Mouse (Mus musculus) CH12.LX (cell line): ENCODE results near the gene Smim13. TPM values are rescaled to one million over a fixed set of nuclear protein-coding genes. Genes with fewer than 3 reads are reported as not detected.

Source experiments
- DNase-seq: peaks from one replicate; pipeline ENCODE4 v3.0.0-alpha.2; 2013; ENCODE audit errors: extremely low read depth
- H3K27ac ChIP-seq: 2 replicates; pipeline ENCODE4 v1.5.1; 2012; ENCODE audit warnings: low read depth, mild to moderate bottlenecking, control low read depth, moderate library complexity; ENCODE audit not compliant: insufficient read depth
- H3K27me3 ChIP-seq: replicated peaks from 2 replicates; pipeline ENCODE3; 2012; ENCODE audit warnings: inconsistent platforms
- H3K36me3 ChIP-seq, 2 experiments: replicated peaks in 1 of 2; 2 replicates each; pipeline versions ENCODE3 to v1.6.1; 2012; ENCODE audit warnings: inconsistent platforms in 1 of 2, low read length in 1 of 2, mild to moderate bottlenecking in 1 of 2, mixed read lengths in 1 of 2, moderate library complexity in 1 of 2; ENCODE audit not compliant: control insufficient read depth in 1 of 2, insufficient read depth in 1 of 2
- H3K4me1 ChIP-seq, 2 experiments: 2 replicates each; pipeline ENCODE4 v1.6.1; 2012; ENCODE audit warnings: inconsistent platforms in 1 of 2, moderate library complexity in 1 of 2; ENCODE audit not compliant: insufficient read depth in 2 of 2, control insufficient read depth in 1 of 2
- H3K4me2 ChIP-seq: 2 replicates; pipeline ENCODE4 v1.6.1; 2012; ENCODE audit warnings: low read depth, mild to moderate bottlenecking, control low read depth; ENCODE audit not compliant: poor library complexity, insufficient read depth, severe bottlenecking
- H3K4me3 ChIP-seq, 3 experiments: fragments of 150-350 bp in 1 of 3; sonication (generic) in 1 of 3; replicated peaks in 1 of 3; 2 replicates each; pipeline versions ENCODE3 to v1.5.1; 2011 to 2012; ENCODE audit warnings: low read depth in 2 of 3, low read length in 2 of 3, mild to moderate bottlenecking in 2 of 3, moderate library complexity in 2 of 3, control low read depth in 1 of 3, improper control_type of control experiment in 1 of 3, inconsistent platforms in 1 of 3, mixed read lengths in 1 of 3; ENCODE audit not compliant: poor library complexity in 1 of 3
- H3K79me2 ChIP-seq: replicated peaks from 2 replicates; pipeline ENCODE4 v1.6.1; 2012; ENCODE audit warnings: mild to moderate bottlenecking, moderate library complexity; ENCODE audit not compliant: control insufficient read depth, poor library complexity, insufficient read depth, severe bottlenecking; ENCODE audit errors: extremely low read depth
- H3K9ac ChIP-seq: 2 replicates; pipeline ENCODE4 v1.6.1; 2012; ENCODE audit warnings: low read depth, mild to moderate bottlenecking, control low read depth, moderate library complexity; ENCODE audit not compliant: insufficient read depth
- H3K9me3 ChIP-seq: replicated peaks from 2 replicates; pipeline ENCODE3; 2012; ENCODE audit warnings: low read length, inconsistent platforms, mixed read lengths
- BHLHE40 ChIP-seq: IDR thresholded peaks from 2 replicates; pipeline ENCODE4 v1.6.1; 2011; ENCODE audit warnings: mild to moderate bottlenecking, low read depth, low read length, improper control_type of control experiment
- CHD2 ChIP-seq: IDR thresholded peaks from 2 replicates; pipeline ENCODE4 v1.6.1; 2011; ENCODE audit warnings: low read length, improper control_type of control experiment
- CTCF ChIP-seq, 2 experiments: IDR thresholded peaks in 1 of 2; conservative IDR thresholded peaks in 1 of 2; 2 replicates each; pipeline ENCODE4 v1.5.1; 2011 to 2012; ENCODE audit warnings: low read depth in 2 of 2, low read length in 2 of 2, improper control_type of control experiment in 1 of 2, inconsistent platforms in 1 of 2, mild to moderate bottlenecking in 1 of 2, moderate library complexity in 1 of 2
- E2F4 ChIP-seq: IDR thresholded peaks from 2 replicates; pipeline ENCODE4 v1.6.1; 2011; ENCODE audit warnings: low read depth, low read length, improper control_type of control experiment; ENCODE audit not compliant: insufficient replicate concordance
- ELF1 ChIP-seq: IDR thresholded peaks from 2 replicates; pipeline ENCODE4 v1.6.1; 2014; ENCODE audit warnings: low read depth, mild to moderate bottlenecking, inconsistent platforms, low read length, improper control_type of control experiment
- EP300 ChIP-seq: IDR thresholded peaks from 2 replicates; pipeline ENCODE4 v1.6.1; 2011; ENCODE audit warnings: low read length, improper control_type of control experiment
- GABPA ChIP-seq: IDR thresholded peaks from 2 replicates; pipeline ENCODE4 v1.6.1; 2012; ENCODE audit warnings: low read depth, low read length, improper control_type of control experiment, inconsistent platforms; ENCODE audit not compliant: insufficient replicate concordance
- IRF4 ChIP-seq: IDR thresholded peaks from 2 replicates; pipeline ENCODE4 v1.6.1; 2014; ENCODE audit warnings: low read depth, mild to moderate bottlenecking, inconsistent platforms, low read length, improper control_type of control experiment
- JUND ChIP-seq: conservative IDR thresholded peaks from 2 replicates; pipeline ENCODE4 v1.6.1; 2011; ENCODE audit warnings: low read depth, low read length, improper control_type of control experiment
- MAFK ChIP-seq: IDR thresholded peaks from 2 replicates; pipeline ENCODE4 v1.6.1; 2011; ENCODE audit warnings: low read length, improper control_type of control experiment; ENCODE audit not compliant: insufficient replicate concordance
- MAX ChIP-seq: IDR thresholded peaks from 2 replicates; pipeline ENCODE4 v1.6.1; 2011; ENCODE audit warnings: low read length, improper control_type of control experiment
- MEF2A ChIP-seq: IDR thresholded peaks from 2 replicates; pipeline ENCODE4 v1.6.1; 2014; ENCODE audit warnings: low read depth, mild to moderate bottlenecking, inconsistent platforms, low read length, improper control_type of control experiment, borderline replicate concordance
- MXI1 ChIP-seq: IDR thresholded peaks from 2 replicates; pipeline ENCODE4 v1.6.1; 2011; ENCODE audit warnings: mild to moderate bottlenecking, low read depth, low read length, improper control_type of control experiment
- MYC ChIP-seq: IDR thresholded peaks from 2 replicates; pipeline ENCODE4 v1.6.1; 2011; ENCODE audit warnings: low read depth, mild to moderate bottlenecking, improper control_type of control experiment, low read length
- NRF1 ChIP-seq: IDR thresholded peaks from 2 replicates; pipeline ENCODE4 v1.6.1; 2014; ENCODE audit warnings: low read depth, mild to moderate bottlenecking, inconsistent platforms, low read length, improper control_type of control experiment, moderate library complexity
- POLR2A ChIP-seq: IDR thresholded peaks from 2 replicates; pipeline ENCODE4 v1.6.1; 2011; ENCODE audit warnings: low read depth, mild to moderate bottlenecking, improper control_type of control experiment, low read length
- POLR2AphosphoS2 ChIP-seq: IDR thresholded peaks from 2 replicates; pipeline ENCODE4 v1.6.1; 2011; ENCODE audit warnings: low read depth, low read length, improper control_type of control experiment
- RAD21 ChIP-seq: IDR thresholded peaks from 2 replicates; pipeline ENCODE4 v1.6.1; 2011; ENCODE audit warnings: low read depth, mild to moderate bottlenecking, low read length, improper control_type of control experiment, moderate library complexity
- SMC3 ChIP-seq: IDR thresholded peaks from 2 replicates; pipeline ENCODE4 v1.6.1; 2011; ENCODE audit warnings: low read depth, low read length, improper control_type of control experiment
- TBP ChIP-seq: conservative IDR thresholded peaks from 2 replicates; pipeline ENCODE4 v1.6.1; 2011; ENCODE audit warnings: low read depth, low read length, improper control_type of control experiment
- TCF12 ChIP-seq: IDR thresholded peaks from 2 replicates; pipeline ENCODE4 v1.6.1; 2014; ENCODE audit warnings: low read depth, mild to moderate bottlenecking, inconsistent platforms, low read length, improper control_type of control experiment
- UBTF ChIP-seq: IDR thresholded peaks from 2 replicates; pipeline ENCODE4 v1.6.1; 2012; ENCODE audit warnings: low read depth, mild to moderate bottlenecking, inconsistent platforms, low read length, improper control_type of control experiment, moderate library complexity
- USF2 ChIP-seq: conservative IDR thresholded peaks from 2 replicates; pipeline ENCODE4 v1.6.1; 2011; ENCODE audit warnings: low read depth, low read length, improper control_type of control experiment
- ZC3H11A ChIP-seq: IDR thresholded peaks from 2 replicates; pipeline ENCODE4 v1.6.1; 2012; ENCODE audit warnings: low read depth, mild to moderate bottlenecking, inconsistent platforms, low read length, improper control_type of control experiment
- ZKSCAN1 ChIP-seq: IDR thresholded peaks from 2 replicates; pipeline ENCODE4 v1.6.1; 2012; ENCODE audit warnings: low read depth, inconsistent platforms, low read length, improper control_type of control experiment, borderline replicate concordance
- dilution Hi-C: fragments of 300-500 bp; cut with MboI; formaldehyde crosslinking; loops from 2 replicates; pipeline ENCODE4 v1.14.3; 2020; ENCODE audit warnings: low sequenced_read_pairs; ENCODE audit not compliant: extremely low pct_unique_long_range_greater_than_20kb, extremely low pct_ligation_motif_present
- in situ Hi-C: fragments of 300-500 bp; cut with MboI; formaldehyde crosslinking; loops from 3 replicates; pipeline ENCODE4 v1.14.3; 2019; ENCODE audit warnings: low sequenced_read_pairs, low pct_ligation_motif_present, low pct_unique_long_range_greater_than_20kb, mixed read lengths
- polyA plus RNA-seq: library from polyadenylated mRNA; unstranded; fragments of >175 nt; gene quantifications from 2 replicates; pipeline ENCODE4 v1.2.1, GENCODE M21; 2012; ENCODE audit warnings: low read depth; ENCODE audit not compliant: insufficient read length
- total RNA-seq, 2 experiments: library from RNA; depleted of rRNA; stranded (reverse); fragments of 300-350 nt in 1 of 2; fragments of >200 nt in 1 of 2; gene quantifications; 2 replicates each; pipeline ENCODE4 v1.2.3; 2012 to 2014

The Smim13 gene
- total and polyA plus RNA-seq, 3 experiments = 4.4 to 13.4 (median 11.6) TPM

DNA sequence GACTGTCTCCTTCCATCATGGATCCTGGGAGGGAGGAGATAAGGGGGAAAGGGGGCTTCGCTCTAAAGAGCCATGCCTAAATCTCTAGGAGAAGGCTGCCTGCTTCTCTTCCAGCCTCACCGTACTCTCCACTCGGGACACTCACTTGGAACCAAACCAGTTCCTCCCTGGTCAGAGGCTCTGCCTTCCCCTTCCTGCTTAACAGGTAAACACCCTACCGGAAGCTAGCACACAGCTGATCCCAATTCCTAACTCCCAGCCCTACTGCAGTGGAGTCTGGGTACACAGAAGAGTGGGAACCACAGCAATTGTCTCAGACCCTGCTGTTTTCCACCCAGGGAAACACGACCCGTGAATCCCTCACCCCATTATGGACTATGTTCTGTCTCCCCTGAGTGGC is 46.2 kb downstream of the Smim13 start:
- Histone ChIP-seq H3K27me3 (no peaks in the 10 kb centered on the region), H3K9me3 (peaks cover 3% of the 10 kb centered on the region), H3K4me1 (peaks cover 2 to 8% of the 10 kb centered on the region in 2 experiments; a peak in 3 of 4 replicates), H3K36me3 (no peaks in the 10 kb centered on the region), H3K9ac (no peak overlapping the region), H3K79me2 (no peaks in the 10 kb centered on the region)
- dilution Hi-C loops = no loop called here
- DNase-seq = no peak
- TF ChIP-seq TBP (no peak), E2F4 (no peak), CHD2 (no peak), SMC3 (no peak), TCF12 (no peak), MAX (no peak), ZKSCAN1 (no peak), ZC3H11A (no peak), POLR2A (no peak), POLR2AphosphoS2 (no peak), MAFK (no peak), BHLHE40 (no peak), USF2 (no peak), IRF4 (no peak), EP300 (no peak)
- TF ChIP-seq, all 38 proteins: peak for 0
- Histone ChIP-seq H3K27ac (no peak overlapping the region), H3K4me2 (no peak overlapping the region), H3K4me3 (no peak overlapping the region)
- in situ Hi-C loops = no loop called here

- dilution Hi-C loops = no loop called here
Observed at GRCm38 (mm10) chr13:41296396-41296795, 46.8 kb downstream of the Smim13 start.

More at GRCm38 (mm10) chr13:41296396-41296795, 46.8 kb downstream of the Smim13 start:
- TF ChIP-seq MXI1 (no peak), CTCF (conservative IDR thresholded peaks at IDR 0.05 in 1 of 2, IDR thresholded peaks at IDR 0.05 in 1 of 2; ENCODE audit: low read depth in 2 of 2, low read length in 2 of 2) (no peak), UBTF (no peak), CHD2 (no peak), ELF1 (no peak), NRF1 (no peak), GABPA (no peak), POLR2A (no peak), JUND (no peak), RAD21 (no peak), E2F4 (no peak), SMC3 (no peak), MYC (no peak), MEF2A (no peak)
- no peak for DNase-seq
- in situ Hi-C loops = no loop called here
- no peak overlapping the region for H3K4me2 ChIP-seq
- H3K79me2 ChIP-seq = no peaks in the 10 kb centered on the region
- H3K27me3 ChIP-seq = no peaks in the 10 kb centered on the region
- H3K4me3 ChIP-seq = no peak overlapping the region
- H3K27ac ChIP-seq = no peak overlapping the region
- H3K9ac ChIP-seq = no peak overlapping the region
- H3K9me3 ChIP-seq = peaks cover under 1% of the 10 kb centered on the region
- peaks cover 2 to 7% of the 10 kb centered on the region in 2 experiments; a peak in 3 of 4 replicates for H3K4me1 ChIP-seq
- H3K36me3 ChIP-seq = no peaks in the 10 kb centered on the region
